Mouse (Mus musculus): Measurements from ENCODE around the gene Abhd5. TPM values are rescaled to one million over a fixed set of nuclear protein-coding genes. Genes with fewer than 3 reads are reported as not detected.

Gene Abhd5
- polyA plus RNA-seq, 1 experiment from 2014 or later: 23.7 TPM

GRCm38 (mm10) chr9:122414648-122415047 lies 63.2 kb downstream of the Abhd5 start:
- DNase-seq (ENCODE audit: low spot score): no peak
- no peaks in the 10 kb centered on the region for H3K36me3 ChIP-seq (ENCODE audit: control insufficient read depth, insufficient read depth, low read length)
- no peaks in the 10 kb centered on the region for H3K27me3 ChIP-seq (ENCODE audit: control insufficient read depth, insufficient read depth, low read length)
- no peak overlapping the region for H3K4me3 ChIP-seq (ENCODE audit: low read depth, low read length)
- H3K4me1 ChIP-seq (replicated peaks; ENCODE audit: control insufficient read depth, insufficient read depth, low read length): no peaks in the 10 kb centered on the region
- H3K9ac ChIP-seq (ENCODE audit: low read depth, low read length): no peak overlapping the region
- WGBS: 95% methylated on average over 1 of the region's 1 CpGs
- no peak for ATAC-seq (ENCODE audit: low FRiP score)
- no peak overlapping the region for H3K27ac ChIP-seq (ENCODE audit: low read depth, low read length)
- no peak overlapping the region for H3K4me2 ChIP-seq (replicated peaks; ENCODE audit: low read depth, low read length)
- no peaks in the 10 kb centered on the region for H3K9me3 ChIP-seq (ENCODE audit: control insufficient read depth, low read length)

- Histone ChIP-seq H3K36me3 (ENCODE audit: control insufficient read depth, insufficient read depth, low read length) (no peaks in the 10 kb centered on the region), H3K4me3 (ENCODE audit: low read depth, low read length) (no peak overlapping the region), H3K9ac (ENCODE audit: low read depth, low read length) (no peak overlapping the region), H3K4me2 (replicated peaks; ENCODE audit: low read depth, low read length) (no peak overlapping the region), H3K9me3 (ENCODE audit: control insufficient read depth, low read length) (no peaks in the 10 kb centered on the region), H3K27me3 (ENCODE audit: control insufficient read depth, insufficient read depth, low read length) (no peaks in the 10 kb centered on the region), H3K4me1 (replicated peaks; ENCODE audit: control insufficient read depth, insufficient read depth, low read length) (no peaks in the 10 kb centered on the region), H3K27ac (ENCODE audit: low read depth, low read length) (no peak overlapping the region)
- DNase-seq (ENCODE audit: low spot score): no peak
- 86% methylated on average over 8 of the region's 8 CpGs for WGBS
- no peak for ATAC-seq (ENCODE audit: low FRiP score)
Measured at GRCm38 (mm10) chr9:122415056-122415775, 63.8 kb downstream of the Abhd5 start.

- Histone ChIP-seq H3K4me2 (replicated peaks; ENCODE audit: low read depth, low read length) (no peak overlapping the region), H3K4me1 (replicated peaks; ENCODE audit: control insufficient read depth, insufficient read depth, low read length) (no peaks in the 10 kb centered on the region), H3K27ac (ENCODE audit: low read depth, low read length) (no peak overlapping the region), H3K9me3 (ENCODE audit: control insufficient read depth, low read length) (no peaks in the 10 kb centered on the region), H3K4me3 (ENCODE audit: low read depth, low read length) (no peak overlapping the region), H3K9ac (ENCODE audit: low read depth, low read length) (no peak overlapping the region), H3K27me3 (ENCODE audit: control insufficient read depth, insufficient read depth, low read length) (no peaks in the 10 kb centered on the region), H3K36me3 (ENCODE audit: control insufficient read depth, insufficient read depth, low read length) (no peaks in the 10 kb centered on the region)
- ATAC-seq (ENCODE audit: low FRiP score) (no peak), DNase-seq (ENCODE audit: low spot score) (no peak)
- 29% methylated on average over 2 of the region's 2 CpGs for WGBS
Measured at GRCm38 (mm10) chr9:122416617-122417016, 65.2 kb downstream of the Abhd5 start.

- DNase-seq (ENCODE audit: low spot score): no peak
- Histone ChIP-seq H3K36me3 (ENCODE audit: control insufficient read depth, insufficient read depth, low read length) (no peaks in the 10 kb centered on the region), H3K4me2 (replicated peaks; ENCODE audit: low read depth, low read length) (no peak overlapping the region), H3K4me3 (ENCODE audit: low read depth, low read length) (no peak overlapping the region), H3K4me1 (replicated peaks; ENCODE audit: control insufficient read depth, insufficient read depth, low read length) (0 out of 2 replicates have a peak, but pooled peaks cover 2% of the 10 kb centered on the region), H3K27ac (ENCODE audit: low read depth, low read length) (no peak overlapping the region), H3K9ac (ENCODE audit: low read depth, low read length) (no peak overlapping the region), H3K27me3 (ENCODE audit: control insufficient read depth, insufficient read depth, low read length) (no peaks in the 10 kb centered on the region), H3K9me3 (ENCODE audit: control insufficient read depth, low read length) (no peaks in the 10 kb centered on the region)
- ATAC-seq (ENCODE audit: low FRiP score): no peak
- WGBS: 79% methylated on average over 5 of the region's 5 CpGs
Measured at GRCm38 (mm10) chr9:122420195-122420756, 68.9 kb downstream of the Abhd5 start.

- no peaks in the 10 kb centered on the region for H3K9me3 ChIP-seq (ENCODE audit: control insufficient read depth, low read length)
- 26% methylated on average over 13 of the region's 13 CpGs for WGBS
- no peaks in the 10 kb centered on the region for H3K36me3 ChIP-seq (ENCODE audit: control insufficient read depth, insufficient read depth, low read length)
- H3K9ac ChIP-seq (ENCODE audit: low read depth, low read length): no peak overlapping the region
- H3K4me1 ChIP-seq (replicated peaks; ENCODE audit: control insufficient read depth, insufficient read depth, low read length): 0 out of 2 replicates have a peak, but pooled peaks cover 2% of the 10 kb centered on the region
- ATAC-seq (ENCODE audit: low FRiP score): no peak
- no peak overlapping the region for H3K4me3 ChIP-seq (ENCODE audit: low read depth, low read length)
- no peak overlapping the region for H3K27ac ChIP-seq (ENCODE audit: low read depth, low read length)
- H3K27me3 ChIP-seq (ENCODE audit: control insufficient read depth, insufficient read depth, low read length): no peaks in the 10 kb centered on the region
- DNase-seq (ENCODE audit: low spot score): peak; percentile 90
- H3K4me2 ChIP-seq (replicated peaks; ENCODE audit: low read depth, low read length): no peak overlapping the region
Measured at GRCm38 (mm10) chr9:122420772-122421764, 69.7 kb downstream of the Abhd5 start.

- H3K4me1 ChIP-seq (replicated peaks; ENCODE audit: control insufficient read depth, insufficient read depth, low read length): 0 out of 2 replicates have a peak, but pooled peaks cover 2% of the 10 kb centered on the region
- DNase-seq (ENCODE audit: low spot score) (no peak), ATAC-seq (ENCODE audit: low FRiP score) (no peak)
- no peaks in the 10 kb centered on the region for H3K27me3 ChIP-seq (ENCODE audit: control insufficient read depth, insufficient read depth, low read length)
- 90% methylated on average over 8 of the region's 8 CpGs for WGBS
- H3K9me3 ChIP-seq (ENCODE audit: control insufficient read depth, low read length): no peaks in the 10 kb centered on the region
- H3K4me2 ChIP-seq (replicated peaks; ENCODE audit: low read depth, low read length): no peak overlapping the region
- H3K9ac ChIP-seq (ENCODE audit: low read depth, low read length): no peak overlapping the region
- H3K36me3 ChIP-seq (ENCODE audit: control insufficient read depth, insufficient read depth, low read length): no peaks in the 10 kb centered on the region
- no peak overlapping the region for H3K4me3 ChIP-seq (ENCODE audit: low read depth, low read length)
- H3K27ac ChIP-seq (ENCODE audit: low read depth, low read length): no peak overlapping the region
Measured at GRCm38 (mm10) chr9:122421911-122422310, 70.5 kb downstream of the Abhd5 start.

GRCm38 (mm10) chr9:122422706-122423105 lies 71.3 kb downstream of the Abhd5 start:
- no peaks in the 10 kb centered on the region for H3K9me3 ChIP-seq (ENCODE audit: control insufficient read depth, low read length)
- no peak for ATAC-seq (ENCODE audit: low FRiP score)

GRCm38 (mm10) chr9:122423146-122423545 lies 71.7 kb downstream of the Abhd5 start:
- DNase-seq (ENCODE audit: low spot score) (no peak), ATAC-seq (ENCODE audit: low FRiP score) (no peak)
- H3K27me3 ChIP-seq (ENCODE audit: control insufficient read depth, insufficient read depth, low read length): no peaks in the 10 kb centered on the region
- 0 out of 2 replicates have a peak, but pooled peaks cover 2% of the 10 kb centered on the region for H3K4me1 ChIP-seq (replicated peaks; ENCODE audit: control insufficient read depth, insufficient read depth, low read length)
- no peak overlapping the region for H3K9ac ChIP-seq (ENCODE audit: low read depth, low read length)
- H3K9me3 ChIP-seq (ENCODE audit: control insufficient read depth, low read length): no peaks in the 10 kb centered on the region
- H3K4me2 ChIP-seq (replicated peaks; ENCODE audit: low read depth, low read length): no peak overlapping the region
- WGBS: 60% methylated on average over 6 of the region's 6 CpGs
- H3K4me3 ChIP-seq (ENCODE audit: low read depth, low read length): no peak overlapping the region
- no peak overlapping the region for H3K27ac ChIP-seq (ENCODE audit: low read depth, low read length)
- H3K36me3 ChIP-seq (ENCODE audit: control insufficient read depth, insufficient read depth, low read length): no peaks in the 10 kb centered on the region

More at GRCm38 (mm10) chr9:122422706-122423105, 71.3 kb downstream of the Abhd5 start:
- Histone ChIP-seq H3K27me3 (ENCODE audit: control insufficient read depth, insufficient read depth, low read length) (no peaks in the 10 kb centered on the region), H3K4me2 (replicated peaks; ENCODE audit: low read depth, low read length) (no peak overlapping the region), H3K27ac (ENCODE audit: low read depth, low read length) (no peak overlapping the region), H3K36me3 (ENCODE audit: control insufficient read depth, insufficient read depth, low read length) (no peaks in the 10 kb centered on the region), H3K4me3 (ENCODE audit: low read depth, low read length) (no peak overlapping the region), H3K4me1 (replicated peaks; ENCODE audit: control insufficient read depth, insufficient read depth, low read length) (0 out of 2 replicates have a peak, but pooled peaks cover 2% of the 10 kb centered on the region), H3K9ac (ENCODE audit: low read depth, low read length) (no peak overlapping the region)
- WGBS: 94% methylated on average over 14 of the region's 14 CpGs
- no peak for DNase-seq (ENCODE audit: low spot score)

All from hindbrain, embryonic 11.5 days (tissue).